Mouse (Mus musculus): ENCODE measurements around the gene Tmcc1. TPM values are rescaled to one million over a fixed set of nuclear protein-coding genes. Genes with fewer than 3 reads are reported as not detected.
"Not testable (repeated sequence)": the region's sequence is repeated elsewhere in the genome, so short reads cannot be mapped to it uniquely, and the experiment has no call there.

Gene Tmcc1
- polyA plus RNA-seq, 1 experiment from 2014 or later, result 15.1 TPM

DNA sequence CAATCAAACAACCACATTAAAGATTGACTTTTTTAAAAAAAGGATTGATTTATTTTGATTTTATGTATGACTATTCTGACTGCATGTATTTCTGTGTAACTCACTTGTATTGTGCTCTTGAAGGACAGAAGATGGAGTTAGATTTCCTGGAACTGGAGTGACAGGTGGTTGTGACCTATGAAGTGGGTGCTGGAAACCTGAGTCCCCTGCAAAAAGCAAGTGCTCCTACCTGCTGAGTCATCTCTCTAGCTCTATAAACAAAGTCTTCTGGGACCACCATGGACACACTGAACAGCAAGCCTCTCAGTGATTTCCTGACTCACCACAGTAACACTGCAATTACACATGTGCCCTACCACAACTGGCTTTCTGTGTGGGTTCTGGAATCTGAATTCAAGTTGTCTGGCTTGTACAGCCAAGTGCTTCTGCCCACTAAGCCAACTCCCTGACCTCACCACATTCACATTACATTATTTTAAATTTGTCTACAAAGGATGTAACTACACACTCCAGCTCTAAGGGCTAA, 65.3 kb downstream of the Tmcc1 start:
- DNase-seq, result no peak
- Histone ChIP-seq H3K4me1 (ENCODE audit: insufficient read depth) (no peaks in the 10 kb centered on the region), H3K27ac (ENCODE audit: low read depth) (no peak overlapping the region), H3K27me3 (ENCODE audit: insufficient read depth, low read length) (no peaks in the 10 kb centered on the region), H3K4me3 (ENCODE audit: low read depth, low read length) (no peak overlapping the region), H3K4me2 (no peak overlapping the region), H3K9ac (no peak overlapping the region), H3K36me3 (ENCODE audit: insufficient read depth) (no peaks in the 10 kb centered on the region), H3K9me3 (ENCODE audit: low read depth, low read length) (no peaks in the 10 kb centered on the region)
- no peak for TF ChIP-seq CTCF (IDR thresholded peaks at IDR 0.05; ENCODE audit: low read depth)
- ATAC-seq (ENCODE audit: insufficient read depth), result no peak

- TF ChIP-seq CTCF (IDR thresholded peaks at IDR 0.05; ENCODE audit: low read depth), result no peak
- H3K4me3 ChIP-seq (ENCODE audit: low read depth, low read length), result no peak overlapping the region
- no peak overlapping the region for H3K9ac ChIP-seq
- no peak overlapping the region for H3K27ac ChIP-seq (ENCODE audit: low read depth)
- no peaks in the 10 kb centered on the region for H3K9me3 ChIP-seq (ENCODE audit: low read depth, low read length)
- ATAC-seq (ENCODE audit: insufficient read depth) (no peak), DNase-seq (no peak)
- H3K4me2 ChIP-seq, result no peak overlapping the region
- no peaks in the 10 kb centered on the region for H3K36me3 ChIP-seq (ENCODE audit: insufficient read depth)
- H3K27me3 ChIP-seq (ENCODE audit: insufficient read depth, low read length), result no peaks in the 10 kb centered on the region
- no peaks in the 10 kb centered on the region for H3K4me1 ChIP-seq (ENCODE audit: insufficient read depth)
Measured at GRCm38 (mm10) chr6:116126577-116126976, 66.7 kb downstream of the Tmcc1 start.

- Histone ChIP-seq H3K4me1 (ENCODE audit: insufficient read depth) (no peaks in the 10 kb centered on the region), H3K27ac (ENCODE audit: low read depth) (no peak overlapping the region), H3K4me2 (no peak overlapping the region), H3K9me3 (ENCODE audit: low read depth, low read length) (no peaks in the 10 kb centered on the region), H3K9ac (no peak overlapping the region), H3K36me3 (ENCODE audit: insufficient read depth) (0 out of 2 replicates have a peak, but pooled peaks cover 2% of the 10 kb centered on the region), H3K27me3 (ENCODE audit: insufficient read depth, low read length) (no peaks in the 10 kb centered on the region), H3K4me3 (ENCODE audit: low read depth, low read length) (no peak overlapping the region)
- TF ChIP-seq CTCF (IDR thresholded peaks at IDR 0.05; ENCODE audit: low read depth), result no peak
- ATAC-seq (ENCODE audit: insufficient read depth) (no peak), DNase-seq (no peak)
- 89% methylated on average over 1 of the region's 1 CpGs for whole genome bisulfite sequencing
Measured at GRCm38 (mm10) chr6:116122881-116123280, 70.4 kb downstream of the Tmcc1 start.

GRCm38 (mm10) chr6:116119669-116120068, 73.6 kb downstream of the Tmcc1 start:
- WGBS, result 77% methylated on average over 4 of the region's 4 CpGs
- Histone ChIP-seq H3K4me2 (no peak overlapping the region), H3K36me3 (ENCODE audit: insufficient read depth) (0 out of 2 replicates have a peak, but pooled peaks cover 2% of the 10 kb centered on the region), H3K9me3 (ENCODE audit: low read depth, low read length) (no peaks in the 10 kb centered on the region), H3K4me3 (ENCODE audit: low read depth, low read length) (no peak overlapping the region), H3K9ac (no peak overlapping the region), H3K27me3 (ENCODE audit: insufficient read depth, low read length) (no peaks in the 10 kb centered on the region), H3K4me1 (ENCODE audit: insufficient read depth) (no peaks in the 10 kb centered on the region), H3K27ac (ENCODE audit: low read depth) (no peak overlapping the region)
- DNase-seq (no peak), ATAC-seq (ENCODE audit: insufficient read depth) (no peak)
- no peak for TF ChIP-seq CTCF (IDR thresholded peaks at IDR 0.05; ENCODE audit: low read depth)

DNA sequence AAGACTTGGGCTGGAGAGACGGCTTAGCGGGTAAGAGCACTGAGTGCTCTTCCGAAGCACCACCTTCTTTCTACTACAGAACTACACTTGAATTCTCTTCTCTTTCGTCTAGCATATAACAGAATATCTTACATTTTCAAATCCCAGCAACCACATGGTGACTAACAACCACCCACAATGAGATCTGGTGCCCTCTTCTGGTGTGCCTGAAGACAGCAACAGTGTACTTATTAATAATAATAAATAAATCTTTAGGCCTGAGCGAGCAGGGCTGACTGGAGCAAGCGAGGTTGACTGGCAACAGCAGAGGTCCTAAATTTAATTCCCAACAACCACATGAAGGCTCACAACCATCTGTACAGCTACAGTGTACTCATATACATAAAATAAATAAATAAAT, 76.7 kb downstream of the Tmcc1 start:
- H3K4me1 ChIP-seq (ENCODE audit: insufficient read depth); H3K4me3 ChIP-seq (ENCODE audit: low read depth, low read length); H3K27ac ChIP-seq (ENCODE audit: low read depth); H3K27me3 ChIP-seq (ENCODE audit: insufficient read depth, low read length); DNase-seq; ATAC-seq (ENCODE audit: insufficient read depth); H3K36me3 ChIP-seq (ENCODE audit: insufficient read depth); H3K9me3 ChIP-seq (ENCODE audit: low read depth, low read length); H3K9ac ChIP-seq; H3K4me2 ChIP-seq: not testable (repeated sequence)
- 0 out of 2 replicates have a peak, but pooled peaks have one; percentile 10 for TF ChIP-seq CTCF (IDR thresholded peaks at IDR 0.05; ENCODE audit: low read depth)
- WGBS, result 89% methylated on average over 6 of the region's 6 CpGs

DNA sequence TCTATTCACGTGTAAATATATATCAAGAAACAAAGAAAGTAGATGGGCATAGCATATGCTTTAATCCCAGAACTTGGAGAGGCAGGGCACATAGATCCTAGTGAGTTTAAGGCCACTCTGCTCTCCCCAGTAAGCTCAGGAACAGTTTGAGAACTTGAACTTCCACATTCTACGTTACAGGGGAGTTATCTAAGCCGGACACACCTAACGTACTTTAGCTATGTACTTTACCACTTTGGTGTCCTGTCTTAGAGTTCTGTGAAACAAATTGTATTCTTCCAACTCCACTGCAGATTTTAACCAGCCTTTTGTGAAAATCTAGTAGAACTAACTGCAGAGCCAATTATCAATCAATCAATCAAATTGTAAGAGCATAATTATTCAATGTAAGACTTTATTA, 82.7 kb downstream of the Tmcc1 start:
- Histone ChIP-seq H3K9me3 (ENCODE audit: low read depth, low read length) (no peaks in the 10 kb centered on the region), H3K9ac (no peak overlapping the region), H3K4me1 (ENCODE audit: insufficient read depth) (no peaks in the 10 kb centered on the region), H3K36me3 (ENCODE audit: insufficient read depth) (no peaks in the 10 kb centered on the region), H3K27me3 (ENCODE audit: insufficient read depth, low read length) (no peaks in the 10 kb centered on the region), H3K4me2 (no peak overlapping the region), H3K27ac (ENCODE audit: low read depth) (no peak overlapping the region), H3K4me3 (ENCODE audit: low read depth, low read length) (no peak overlapping the region)
- 76% methylated on average over 4 of the region's 4 CpGs for WGBS
- no peak for ATAC-seq (ENCODE audit: insufficient read depth)
- DNase-seq, result no peak
- no peak for TF ChIP-seq CTCF (IDR thresholded peaks at IDR 0.05; ENCODE audit: low read depth)

DNA sequence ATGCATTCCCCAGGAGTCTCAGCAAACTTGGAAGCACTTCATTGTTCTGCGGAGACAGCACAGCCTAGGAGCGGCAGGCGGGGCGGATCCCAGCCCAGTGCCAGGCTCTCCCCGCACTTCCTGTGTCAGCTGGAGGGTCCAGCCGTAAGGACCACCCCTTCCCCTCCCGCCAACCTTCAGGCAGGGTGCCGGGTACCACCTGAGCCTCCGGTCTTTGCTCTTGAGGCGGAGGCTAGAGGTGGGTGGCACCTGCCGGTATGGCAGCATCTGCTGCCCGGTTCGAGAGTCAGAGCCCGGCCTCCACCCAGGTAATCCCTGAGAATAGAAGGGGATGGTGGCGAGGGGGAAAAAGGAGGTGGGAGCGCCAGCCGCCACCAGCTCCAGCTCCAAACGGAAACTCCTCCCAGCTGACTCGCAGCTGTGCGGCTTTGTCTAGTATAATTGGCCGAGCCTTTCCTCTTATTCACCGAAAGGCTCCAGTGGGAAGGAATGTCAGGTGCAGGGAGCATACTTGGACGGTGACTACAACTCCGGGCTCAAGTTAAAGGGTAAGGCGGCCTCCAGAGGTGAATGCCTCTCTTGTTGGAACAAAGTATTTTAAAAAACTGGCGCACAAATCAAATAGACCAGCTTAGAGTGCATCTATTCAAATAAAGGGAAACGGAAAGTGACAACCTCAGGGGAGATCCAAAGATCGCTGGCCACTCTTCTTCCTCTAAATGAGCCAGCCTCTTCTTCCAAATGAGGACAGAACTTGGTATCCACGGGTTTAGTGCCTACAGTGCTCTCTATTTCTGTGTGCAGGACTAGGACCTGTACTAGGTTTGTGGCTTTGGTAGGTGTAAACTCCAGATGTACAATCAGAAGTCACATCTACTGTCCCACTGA, 85.6 kb downstream of the Tmcc1 start:
- Histone ChIP-seq H3K4me3 (ENCODE audit: low read depth, low read length) (peak overlapping the region; percentile 44), H3K27me3 (ENCODE audit: insufficient read depth, low read length) (no peaks in the 10 kb centered on the region), H3K9me3 (ENCODE audit: low read depth, low read length) (no peaks in the 10 kb centered on the region), H3K36me3 (ENCODE audit: insufficient read depth) (no peaks in the 10 kb centered on the region), H3K4me2 (peak overlapping the region; percentile 63), H3K9ac (peak overlapping the region; percentile 46), H3K4me1 (ENCODE audit: insufficient read depth) (no peaks in the 10 kb centered on the region), H3K27ac (ENCODE audit: low read depth) (peak overlapping the region; percentile 51)
- TF ChIP-seq CTCF (IDR thresholded peaks at IDR 0.05; ENCODE audit: low read depth), result no peak
- ATAC-seq (ENCODE audit: insufficient read depth) (peak; percentile 98), DNase-seq (peak; percentile 83)
- 2% methylated on average over 29 of the region's 29 CpGs for WGBS
